Mouse (Mus musculus) erythroblast, adult 5-6 weeks (primary cell): ENCODE results near the gene B3galt6. TPM values are rescaled to one million over a fixed set of nuclear protein-coding genes. Genes with fewer than 3 reads are reported as not detected.
A peak's percentile ranks its signal among the peaks of the same experiment; 100 is the strongest.

Experiments
- ATAC-seq: replicated peaks from 2 replicates; pipeline ENCODE4 v1.8.0; 2016; ENCODE audit warnings: moderate number of reproducible peaks, mild to moderate bottlenecking, moderate TSS enrichment, inconsistent platforms; ENCODE audit not compliant: poor library complexity, low FRiP score, severe bottlenecking
- total RNA-seq, 2 experiments: library from RNA; stranded (forward) in 1 of 2; stranded (reverse) in 1 of 2; fragments of 150-400 nt in 1 of 2; fragments of 200-764, 138-1000 nt in 1 of 2; gene quantifications; 2 replicates each; pipeline versions ENCODE4 v1.2.3 to v1.2.4; 2015 to 2017; ENCODE audit warnings: low replicate concordance in 2 of 2

B3galt6 gene
- total RNA-seq (2015; ENCODE audit: low replicate concordance) (1.0 and 4.4 TPM in 2 replicates), total RNA-seq (2017; ENCODE audit: low replicate concordance) (1.2 and 1.4 TPM in 2 replicates)

GRCm38 (mm10) chr4:155992241-155992905 is at the start of gene B3galt6, which contains the start of gene Sdf4:
B3galt6 (minus strand) TSS chr4:155992649.
Sdf4 (plus strand) TSS chr4:155992872.
- peak; percentile 80 for ATAC-seq

- no peak for ATAC-seq
These were observed 42.5 kb upstream of the B3galt6 start for GRCm38 (mm10) chr4:156034901-156035300.

GRCm38 (mm10) chr4:156034301-156034700 is 41.9 kb upstream of the B3galt6 start:
- ATAC-seq: no peak

GRCm38 (mm10) chr4:156033476-156034119 is 41.1 kb upstream of the B3galt6 start:
- peak; percentile 82 for ATAC-seq

- ATAC-seq: no peak
These were observed 40.4 kb upstream of the B3galt6 start for GRCm38 (mm10) chr4:156032856-156033255.

- no peak for ATAC-seq
These were observed 39.3 kb upstream of the B3galt6 start for GRCm38 (mm10) chr4:156031593-156032391.

GRCm38 (mm10) chr4:156031255-156031592 is 38.8 kb upstream of the B3galt6 start:
- no peak for ATAC-seq

- no peak for ATAC-seq
These were observed 38.2 kb upstream of the B3galt6 start for GRCm38 (mm10) chr4:156030651-156031118.

- ATAC-seq: no peak
These were observed 36.1 kb upstream of the B3galt6 start for GRCm38 (mm10) chr4:156028580-156028979.

GRCm38 (mm10) chr4:156026013-156026412 is 33.6 kb upstream of the B3galt6 start, which contains the start of gene Tnfrsf18:
Tnfrsf18 (plus strand) TSS chr4:156026164.
- 0 out of 2 replicates have a peak, but pooled peaks have one; percentile 19 for ATAC-seq

GRCm38 (mm10) chr4:156024184-156024583 is 31.7 kb upstream of the B3galt6 start:
- no peak for ATAC-seq

GRCm38 (mm10) chr4:156023520-156023919 is 31.1 kb upstream of the B3galt6 start:
- no peak for ATAC-seq

- ATAC-seq: no peak
These were observed 29.5 kb upstream of the B3galt6 start for GRCm38 (mm10) chr4:156021942-156022419.

GRCm38 (mm10) chr4:156021381-156021780 is 28.9 kb upstream of the B3galt6 start:
- no peak for ATAC-seq

- ATAC-seq: no peak
These were observed 27.3 kb upstream of the B3galt6 start for GRCm38 (mm10) chr4:156019771-156020170.

- no peak for ATAC-seq
These were observed 22.0 kb upstream of the B3galt6 start for GRCm38 (mm10) chr4:156014436-156014835.

GRCm38 (mm10) chr4:156013637-156014036 is 21.2 kb upstream of the B3galt6 start, which contains the start of gene Tnfrsf4:
Tnfrsf4 (plus strand) TSS chr4:156013843.
- ATAC-seq: no peak

- no peak for ATAC-seq
These were observed 15.9 kb upstream of the B3galt6 start for GRCm38 (mm10) chr4:156008369-156008768.

GRCm38 (mm10) chr4:156004109-156004508 is 11.7 kb upstream of the B3galt6 start:
- ATAC-seq: no peak

- ATAC-seq: 0 out of 2 replicates have a peak, but pooled peaks have one; percentile 8
These were observed 1.2 kb upstream of the B3galt6 start for GRCm38 (mm10) chr4:155993606-155994005.
